Mouse (Mus musculus) testis, adult 2 months (tissue): Measurements from ENCODE around the gene Tgfbr1.

Source experiments
- CTCF ChIP-seq: fragments of 200-500 bp; IDR thresholded peaks from 2 replicates; pipeline ENCODE4 v1.5.1; 2012; ENCODE audit warnings: low read depth, mild to moderate bottlenecking, inconsistent platforms, low read length, moderate library complexity; ENCODE audit not compliant: control insufficient read depth, insufficient read depth, insufficient replicate concordance
- POLR2A ChIP-seq: fragments of 200-500 bp; IDR thresholded peaks from 2 replicates; pipeline ENCODE4 v1.6.1; 2012; ENCODE audit warnings: low read depth, mild to moderate bottlenecking, inconsistent platforms, low read length, moderate library complexity; ENCODE audit not compliant: control insufficient read depth

GRCm38 (mm10) chr4:47330378-47331052, 22.5 kb upstream of the Tgfbr1 start:
- TF ChIP-seq CTCF: no peak
- TF ChIP-seq POLR2A: no peak
